Mouse (Mus musculus) small intestine, adult 2 months (tissue): Measurements from ENCODE around the gene Fhl3.

ENCODE experiments used
- CTCF ChIP-seq: fragments of 200-500 bp; IDR thresholded peaks from 2 replicates; pipeline ENCODE4 v1.5.1; 2012; ENCODE audit warnings: low read depth, mild to moderate bottlenecking, control low read depth, inconsistent platforms, low read length, moderate library complexity, mixed read lengths; ENCODE audit not compliant: insufficient replicate concordance, insufficient read length; ENCODE audit errors: extremely low read depth
- POLR2A ChIP-seq: fragments of 200-500 bp; IDR thresholded peaks from 2 replicates; pipeline ENCODE4 v1.6.1; 2012; ENCODE audit warnings: low read depth, mild to moderate bottlenecking, control low read depth, inconsistent platforms, low read length, moderate library complexity

DNA sequence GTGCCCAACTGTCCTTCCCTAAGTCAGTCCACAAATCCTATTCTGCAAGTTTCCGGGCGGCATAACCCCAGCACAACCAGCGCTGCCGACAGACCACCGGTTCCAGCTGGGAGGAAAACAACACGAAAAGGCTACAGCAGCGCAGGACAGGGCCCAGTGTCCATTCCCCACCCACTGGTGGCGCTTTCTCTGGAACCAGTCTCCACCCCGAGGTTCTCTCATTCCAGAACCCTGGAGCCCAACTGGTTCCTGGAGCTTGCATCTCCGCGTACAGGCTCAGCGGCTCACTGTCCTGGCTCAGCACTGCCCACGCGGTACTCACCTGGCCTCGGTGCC is 44.0 kb upstream of the Fhl3 start, which contains the start of gene Pou3f1:
- no peak for TF ChIP-seq POLR2A
- TF ChIP-seq CTCF: no peak
